8 mouse cellular contexts compared by ENCODE assay signal in genomic region chr6:129254949-129255602, GRCm38 (mm10). TPM values are rescaled to one million over a fixed set of nuclear protein-coding genes. Genes with fewer than 3 reads are reported as not detected.
DNase-seq lines count a peak whose midpoint lies in the region; ATAC-seq and TF ChIP-seq lines count a peak whose summit lies in the region.

No protein-coding gene starts in this region.

- no peak overlapping the region for H3K27ac ChIP-seq in liver, adult 2 months (replicated peaks; ENCODE audit: insufficient read depth, low read depth, low read length)
- no peak overlapping the region for H3K27ac ChIP-seq in liver, embryonic 12.5 days
- no peak overlapping the region for H3K27ac ChIP-seq in embryonic facial prominence, embryonic 10.5 days (replicated peaks)
- H3K27ac ChIP-seq in liver, postnatal 0 days (ENCODE audit: low read depth): no peak overlapping the region
- H3K27ac ChIP-seq in stomach, postnatal 0 days (replicated peaks): no peak overlapping the region

- peak; percentile 48 for TF ChIP-seq CTCF in liver, adult 2 months (IDR thresholded peaks at IDR 0.05; ENCODE audit: low read depth, low read length)
- peak; percentile 54 for TF ChIP-seq CTCF in Patski (IDR thresholded peaks at IDR 0.05)
- TF ChIP-seq CTCF in liver, postnatal 0 days (IDR thresholded peaks at IDR 0.05; ENCODE audit: low read depth): peak; percentile 79
- peak; percentile 86 for TF ChIP-seq CTCF in stomach, postnatal 0 days (IDR thresholded peaks at IDR 0.05; ENCODE audit: low read depth)

- no peak overlapping the region for H3K4me3 ChIP-seq in liver, adult 2 months (ENCODE audit: insufficient read depth, low read depth, low read length)
- H3K4me3 ChIP-seq in liver, embryonic 12.5 days: no peak overlapping the region
- H3K4me3 ChIP-seq in embryonic facial prominence, embryonic 10.5 days: no peak overlapping the region
- H3K4me3 ChIP-seq in liver, postnatal 0 days (ENCODE audit: low read depth, low read length): no peak overlapping the region
- no peak overlapping the region for H3K4me3 ChIP-seq in stomach, postnatal 0 days (ENCODE audit: low read depth, low read length)

- no peak for TF ChIP-seq POLR2A in liver, adult 2 months (IDR thresholded peaks at IDR 0.05; ENCODE audit: extremely low read depth, insufficient read depth, low read length)

- 6% methylated on average over 4 of the region's 4 CpGs for WGBS in liver, adult 2 months
- 8% methylated on average over 4 of the region's 4 CpGs for WGBS in liver, embryonic 12.5 days (ENCODE audit: insufficient replicate concordance)
- 29% methylated on average over 4 of the region's 4 CpGs for WGBS in embryonic facial prominence, embryonic 10.5 days
- WGBS in liver, postnatal 0 days (ENCODE audit: insufficient replicate concordance): 10% methylated on average over 4 of the region's 4 CpGs
- WGBS in stomach, postnatal 0 days: 17% methylated on average over 4 of the region's 4 CpGs

- intact Hi-C loops in gastrocnemius, postnatal 36 days (cut with DNase I): no loop called here
- intact Hi-C loops in left cerebral cortex, postnatal 36 days (cut with DNase I): loop anchor here (5.0 kb wide), 2 partner anchors 158 to 403 kb away; no protein-coding TSS in a partner anchor

- no peak overlapping the region for H3K9ac ChIP-seq in liver, adult 2 months (ENCODE audit: low read depth, low read length)
- no peak overlapping the region for H3K9ac ChIP-seq in liver, embryonic 12.5 days
- no peak overlapping the region for H3K9ac ChIP-seq in liver, postnatal 0 days (replicated peaks)
- H3K9ac ChIP-seq in stomach, postnatal 0 days (ENCODE audit: low read length): no peak overlapping the region

- no peak for ATAC-seq in liver, embryonic 12.5 days
- no peak for ATAC-seq in Patski
- no peak for ATAC-seq in liver, postnatal 0 days
- ATAC-seq in stomach, postnatal 0 days (ENCODE audit: low FRiP score, low TSS enrichment): no peak

- H3K36me3 ChIP-seq in liver, adult 2 months (ENCODE audit: control insufficient read depth, insufficient read depth, low read length): no peaks in the 10 kb centered on the region
- no peaks in the 10 kb centered on the region for H3K36me3 ChIP-seq in liver, embryonic 12.5 days
- H3K36me3 ChIP-seq in embryonic facial prominence, embryonic 10.5 days (replicated peaks): no peaks in the 10 kb centered on the region
- no peaks in the 10 kb centered on the region for H3K36me3 ChIP-seq in liver, postnatal 0 days (replicated peaks; ENCODE audit: insufficient read depth, low read length)
- no peaks in the 10 kb centered on the region for H3K36me3 ChIP-seq in stomach, postnatal 0 days (ENCODE audit: control insufficient read depth, insufficient read depth, low read length)

- no peaks in the 10 kb centered on the region for H3K27me3 ChIP-seq in liver, adult 2 months (ENCODE audit: control insufficient read depth, insufficient read depth, low read length)
- H3K27me3 ChIP-seq in liver, embryonic 12.5 days (replicated peaks): no peaks in the 10 kb centered on the region
- H3K27me3 ChIP-seq in Patski: peaks cover 11% of the 10 kb centered on the region
- no peaks in the 10 kb centered on the region for H3K27me3 ChIP-seq in embryonic facial prominence, embryonic 10.5 days (replicated peaks; ENCODE audit: low read depth, poor library complexity, severe bottlenecking)
- H3K27me3 ChIP-seq in liver, postnatal 0 days (ENCODE audit: insufficient read depth, low read length): no peaks in the 10 kb centered on the region
- H3K27me3 ChIP-seq in stomach, postnatal 0 days (ENCODE audit: control insufficient read depth, insufficient read depth, low read length): no peaks in the 10 kb centered on the region

- in situ Hi-C loops in Patski (cut with MboI; ENCODE audit: low pct_unique_long_range_greater_than_20kb): loop anchor here (5.0 kb wide), 1 partner anchor 107 kb away; no protein-coding TSS in a partner anchor

- TF ChIP-seq EP300 in liver, postnatal 0 days (IDR thresholded peaks at IDR 0.05; ENCODE audit: low read depth): no peak
- no peak for TF ChIP-seq EP300 in stomach, postnatal 0 days (optimal IDR thresholded peaks at IDR 0.05)

- CTCF ChIA-PET in Patski (lab: Charles Lee): interaction anchor here (0.9 to 2.6 kb wide), 18 partner anchors 8 to 406 kb away, joined by 3 to 13 read pairs (median 4); partner anchors contain the start of genes Cd69, Clec2d and Clec2e

- H3K4me1 ChIP-seq in liver, adult 2 months (ENCODE audit: control insufficient read depth, insufficient read depth, low read length): no peaks in the 10 kb centered on the region; the same call in 1 of the 2 replicates
- H3K4me1 ChIP-seq in liver, embryonic 12.5 days: no peaks in the 10 kb centered on the region
- no peaks in the 10 kb centered on the region for H3K4me1 ChIP-seq in embryonic facial prominence, embryonic 10.5 days
- no peaks in the 10 kb centered on the region for H3K4me1 ChIP-seq in liver, postnatal 0 days (ENCODE audit: insufficient read depth)
- no peaks in the 10 kb centered on the region for H3K4me1 ChIP-seq in stomach, postnatal 0 days (replicated peaks; ENCODE audit: control insufficient read depth, insufficient read depth)

- peak; percentile 59 for DNase-seq in liver, adult 2 months (ENCODE audit: extremely low read depth, low read depth, low spot score)
- no peak for DNase-seq in Patski (ENCODE audit: low read depth, low spot score)
- peak; percentile 16 for DNase-seq in embryonic facial prominence, embryonic 10.5 days (ENCODE audit: low spot score)
- no peak for DNase-seq in liver, postnatal 0 days
- DNase-seq in stomach, postnatal 0 days (ENCODE audit: low spot score): no peak
- no peak for DNase-seq in gastrocnemius, postnatal 36 days
- DNase-seq in left cerebral cortex, postnatal 36 days (ENCODE audit: low spot score in 2 of 2): no peak

- H3K9me3 ChIP-seq in liver, embryonic 12.5 days (replicated peaks): no peaks in the 10 kb centered on the region
- H3K9me3 ChIP-seq in embryonic facial prominence, embryonic 10.5 days: peaks cover 4% of the 10 kb centered on the region; the same call in 1 of the 2 replicates
- H3K9me3 ChIP-seq in liver, postnatal 0 days (ENCODE audit: low read length): no peaks in the 10 kb centered on the region
- H3K9me3 ChIP-seq in stomach, postnatal 0 days (ENCODE audit: control insufficient read depth, low read length): no peaks in the 10 kb centered on the region

- H3K79me2 ChIP-seq in liver, adult 2 months (ENCODE audit: control insufficient read depth, insufficient read depth, low read length): no peaks in the 10 kb centered on the region

- POLR2A ChIA-PET in Patski (lab: Charles Lee): no interaction called here

- no peak overlapping the region for H3K4me2 ChIP-seq in liver, embryonic 12.5 days
- no peak overlapping the region for H3K4me2 ChIP-seq in liver, postnatal 0 days (ENCODE audit: low read depth, low read length)
- H3K4me2 ChIP-seq in stomach, postnatal 0 days (replicated peaks; ENCODE audit: low read depth): no peak overlapping the region

RNA-seq across cellular contexts. Expression of gene Cd69, which starts 20.2 kb away (rescaled TPM):
- total RNA-seq in liver, adult 2 months (2014; rRNA removed): 0.74 and 1.1 TPM in 2 replicates
- polyA plus RNA-seq in liver, adult 2 months (2012; rRNA removed): 0.15 TPM in 1 of 2 replicates, not detected in the other
- 1.3 TPM in 2 replicates for polyA plus RNA-seq in liver, embryonic 12.5 days (2016; fragmentation: Nextera tagmentation; extraction: Ambion mirVana)
- not detected for polyA plus RNA-seq in Patski (2021)
- not detected in 2 replicates for polyA plus RNA-seq in embryonic facial prominence, embryonic 10.5 days (2016; fragmentation: Nextera tagmentation; extraction: Ambion mirVana)
- polyA plus RNA-seq in liver, postnatal 0 days (2015; fragmentation: Nextera tagmentation; extraction: Ambion mirVana): 1.0 and 1.5 TPM in 2 replicates
- polyA plus RNA-seq in stomach, postnatal 0 days (2015; fragmentation: Nextera tagmentation; extraction: Ambion mirVana): 0.15 and 0.18 TPM in 2 replicates
- under 1 TPM in 1 of 2 experiments, not detected in 1; 0.31 TPM for total RNA-seq in gastrocnemius, postnatal 36 days (2021)
- total RNA-seq in left cerebral cortex, postnatal 36 days (2021): not detected

Comparison
In these comparisons a context has a peak if more than half of its experiments do, and no peak if none do; other contexts are left out.
1. DNase-seq: peak in liver, adult 2 months (single experiment) and embryonic facial prominence, embryonic 10.5 days (single experiment); none in Patski (single experiment), liver, postnatal 0 days (single experiment), stomach, postnatal 0 days (single experiment), gastrocnemius, postnatal 36 days (0 of 2) and left cerebral cortex, postnatal 36 days (0 of 2).
2. Peak in every context shown above with its lines, with median percentiles within 50 percentile points of each other: CTCF ChIP-seq.